Mouse (Mus musculus) intestine, embryonic 14.5 days (tissue): ENCODE measurements around the gene Robo1. TPM values are rescaled to one million over a fixed set of nuclear protein-coding genes. Genes with fewer than 3 reads are reported as not detected.

Experiments used
- ATAC-seq: fragments of 200-750 bp; cut with Nextera tagmentation; replicated peaks from 2 replicates; pipeline ENCODE4 v1.8.0; 2017; ENCODE audit warnings: low read depth, moderate number of reproducible peaks, moderate TSS enrichment, moderate library complexity; ENCODE audit not compliant: low FRiP score, low TSS enrichment
- DNase-seq: peaks from one replicate; pipeline ENCODE4 v3.0.0-alpha.2; 2018; ENCODE audit warnings: low spot score
- H3K27ac ChIP-seq: fragments of 300-500 bp; sonication (generic); 2 replicates; pipeline ENCODE4 v1.5.1; 2014; ENCODE audit warnings: low read depth, mild to moderate bottlenecking, control low read depth
- H3K27me3 ChIP-seq: fragments of 300-500 bp; sonication (generic); replicated peaks from 2 replicates; pipeline ENCODE4 v1.6.1; 2014; ENCODE audit warnings: low read length, control low read depth; ENCODE audit not compliant: control insufficient read depth, insufficient read depth
- H3K36me3 ChIP-seq: fragments of 300-500 bp; sonication (generic); 2 replicates; pipeline ENCODE4 v1.6.1; 2014; ENCODE audit warnings: low read length, control low read depth; ENCODE audit not compliant: control insufficient read depth, insufficient read depth
- H3K4me1 ChIP-seq: fragments of 300-500 bp; sonication (generic); replicated peaks from 2 replicates; pipeline ENCODE4 v1.6.1; 2014; ENCODE audit warnings: low read length, control low read depth, mixed read lengths; ENCODE audit not compliant: control insufficient read depth, insufficient read depth
- H3K4me2 ChIP-seq: fragments of 300-500 bp; sonication (generic); 2 replicates; pipeline ENCODE4 v1.6.1; 2014; ENCODE audit warnings: low read length
- H3K4me3 ChIP-seq: fragments of 300-500 bp; sonication (generic); 2 replicates; pipeline ENCODE4 v1.5.1; 2014; ENCODE audit warnings: low read depth, low read length, control low read depth, mixed read lengths
- H3K9ac ChIP-seq: fragments of 300-500 bp; sonication (generic); 2 replicates; pipeline ENCODE4 v1.6.1; 2014; ENCODE audit warnings: mild to moderate bottlenecking, low read length
- H3K9me3 ChIP-seq: fragments of 300-500 bp; sonication (generic); 2 replicates; pipeline ENCODE4 v1.6.1; 2016; ENCODE audit warnings: low read length, control low read depth; ENCODE audit not compliant: control insufficient read depth
- WGBS: fragments of 180-500 bp; shearing (Covaris S2); extraction: QIAGEN DNeasy Blood & Tissue Kit; methylation state at CpG from one replicate; pipeline ENCODE4 v1.1.7; 2014; 5-methylcytosine and 5-hydroxymethylcytosine counted together
- polyA plus RNA-seq: library from polyadenylated mRNA; unstranded; fragments of >200 nt; fragmentation: Nextera tagmentation; extraction: Ambion mirVana; gene quantifications from 2 replicates; pipeline ENCODE4 v1.2.1, GENCODE M21; 2014

The Robo1 gene
- polyA plus RNA-seq, 1 experiment from 2014 or later = 24.1 TPM

DNA sequence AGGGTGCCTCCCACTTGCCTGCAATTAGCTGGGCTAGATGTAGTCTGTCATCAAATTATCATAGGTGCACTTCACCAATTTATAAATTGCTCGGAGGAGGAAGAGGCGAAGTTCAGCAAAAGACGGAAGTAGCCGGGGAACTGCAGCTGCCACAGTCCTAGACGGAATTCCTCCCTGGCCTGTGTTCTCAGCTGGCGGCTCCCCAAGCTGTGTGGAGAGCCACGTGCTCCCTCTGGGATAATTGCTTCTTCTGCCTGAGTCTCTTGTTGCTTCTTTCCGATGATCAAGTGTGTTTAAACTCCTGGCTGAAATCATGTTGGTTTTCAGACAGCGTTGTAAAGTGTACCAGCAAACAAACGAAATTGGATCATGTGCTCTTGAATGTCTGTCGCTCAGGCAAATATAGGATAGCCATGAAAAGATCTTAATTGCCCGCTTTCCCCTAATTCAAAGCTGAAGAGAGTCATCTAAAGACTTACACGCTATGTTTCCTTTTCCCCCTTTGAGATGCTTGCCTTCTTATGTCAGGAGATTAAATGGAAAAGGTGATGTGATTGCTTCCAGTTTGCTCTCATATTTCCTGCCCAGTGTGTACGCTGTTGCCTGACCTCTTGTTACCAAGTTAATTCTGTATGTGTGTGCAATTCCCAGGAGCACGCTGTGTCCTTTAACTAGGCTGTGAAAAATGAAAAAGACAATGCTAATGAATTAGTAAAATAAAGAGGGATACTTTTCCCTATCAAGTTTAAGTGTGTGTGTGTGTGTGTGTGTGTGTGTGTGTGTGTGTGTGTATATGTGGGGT, 616.5 kb downstream of the Robo1 start:
- 15% methylated on average over 15 of the region's 15 CpGs for WGBS
- Histone ChIP-seq H3K4me1 (peaks cover 22% of the 10 kb centered on the region), H3K9me3 (no peaks in the 10 kb centered on the region), H3K27me3 (no peaks in the 10 kb centered on the region), H3K9ac (no peak overlapping the region), H3K4me3 (no peak overlapping the region), H3K27ac (peak overlapping the region; percentile 33; the same call in 1 of the 2 replicates), H3K4me2 (peak overlapping the region; percentile 44), H3K36me3 (no peaks in the 10 kb centered on the region)
- DNase-seq = peak; percentile 72
- ATAC-seq = peak; percentile 82

GRCm38 (mm10) chr16:72928525-72929122, 620.5 kb downstream of the Robo1 start:
- H3K4me1 ChIP-seq = peaks cover 23% of the 10 kb centered on the region
- WGBS = 58% methylated on average over 6 of the region's 6 CpGs
- DNase-seq = no peak

DNA sequence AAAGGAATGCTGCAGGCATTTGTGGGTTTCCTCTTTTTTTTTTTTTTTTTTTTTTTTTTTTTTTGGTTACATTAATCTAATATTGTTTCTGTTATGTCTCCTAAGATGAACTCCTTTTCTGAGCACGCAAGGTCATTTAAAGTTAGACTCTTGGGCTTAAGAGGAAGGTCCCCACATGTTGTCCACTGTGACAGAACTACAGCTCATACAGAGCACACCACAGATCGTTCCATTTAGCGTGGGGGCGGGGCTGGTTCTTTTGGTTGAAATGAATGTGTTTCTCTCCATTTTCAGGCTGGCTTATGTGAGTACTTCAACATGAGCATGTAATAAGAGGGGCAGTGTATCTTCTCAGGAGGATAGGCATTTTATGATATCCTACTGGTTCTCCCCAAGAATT, 622.8 kb downstream of the Robo1 start:
- ATAC-seq = no peak

More at GRCm38 (mm10) chr16:72928525-72929122, 620.5 kb downstream of the Robo1 start:
- no peaks in the 10 kb centered on the region for H3K9me3 ChIP-seq
- 0 out of 2 replicates have a peak, but pooled peaks have one; percentile 40 for ATAC-seq
- H3K27ac ChIP-seq = no peak overlapping the region
- 0 out of 2 replicates have a peak overlapping the region, but pooled peaks have one; percentile 11 for H3K4me2 ChIP-seq
- H3K27me3 ChIP-seq = no peaks in the 10 kb centered on the region
- H3K36me3 ChIP-seq = no peaks in the 10 kb centered on the region
- no peak overlapping the region for H3K4me3 ChIP-seq
- H3K9ac ChIP-seq = no peak overlapping the region

GRCm38 (mm10) chr16:72934908-72935307, 626.8 kb downstream of the Robo1 start:
- DNase-seq (no peak), ATAC-seq (no peak)
- Histone ChIP-seq H3K27ac (no peak overlapping the region), H3K9ac (no peak overlapping the region), H3K4me1 (peaks cover 5% of the 10 kb centered on the region; the same call in 1 of the 2 replicates), H3K4me3 (no peak overlapping the region), H3K4me2 (no peak overlapping the region), H3K36me3 (no peaks in the 10 kb centered on the region), H3K27me3 (no peaks in the 10 kb centered on the region), H3K9me3 (no peaks in the 10 kb centered on the region)

More for the DNA sequence above, 622.8 kb downstream of the Robo1 start:
- H3K9ac ChIP-seq = no peak overlapping the region
- no peak overlapping the region for H3K27ac ChIP-seq
- DNase-seq = no peak
- H3K9me3 ChIP-seq = no peaks in the 10 kb centered on the region
- 72% methylated on average over 4 of the region's 4 CpGs for WGBS
- H3K4me1 ChIP-seq = peaks cover 7% of the 10 kb centered on the region
- no peak overlapping the region for H3K4me3 ChIP-seq
- H3K27me3 ChIP-seq = no peaks in the 10 kb centered on the region
- H3K4me2 ChIP-seq = no peak overlapping the region
- H3K36me3 ChIP-seq = no peaks in the 10 kb centered on the region

DNA sequence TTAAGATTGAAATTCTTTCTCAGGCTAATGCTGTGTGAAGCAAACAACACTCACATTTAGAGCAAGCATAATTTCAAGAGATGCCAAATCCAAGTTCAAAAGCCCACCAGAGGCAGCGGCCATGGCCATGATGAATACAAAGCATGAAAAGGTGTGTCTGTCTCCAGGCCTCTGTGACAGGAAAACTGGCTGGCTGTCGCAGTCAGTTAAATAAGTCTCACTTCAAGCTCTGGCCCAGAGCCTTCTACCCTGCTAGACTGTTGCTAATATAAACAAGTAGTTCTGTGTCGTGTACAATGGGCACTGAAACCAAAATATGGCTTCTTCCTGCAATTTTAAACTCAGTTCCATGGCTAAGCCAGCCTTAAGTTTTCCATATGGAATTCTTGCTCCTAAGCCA, 629.1 kb downstream of the Robo1 start:
- Histone ChIP-seq H3K9me3 (no peaks in the 10 kb centered on the region), H3K36me3 (no peaks in the 10 kb centered on the region), H3K4me3 (no peak overlapping the region), H3K27ac (no peak overlapping the region), H3K4me1 (no peaks in the 10 kb centered on the region; the same call in 1 of the 2 replicates), H3K4me2 (no peak overlapping the region), H3K27me3 (no peaks in the 10 kb centered on the region), H3K9ac (no peak overlapping the region)
- ATAC-seq (no peak), DNase-seq (no peak)
- WGBS = 48% methylated on average over 3 of the region's 3 CpGs

- 88% methylated on average over 3 of the region's 3 CpGs for WGBS
- H3K27ac ChIP-seq = no peak overlapping the region
- no peak for ATAC-seq
- no peak for DNase-seq
- no peaks in the 10 kb centered on the region for H3K36me3 ChIP-seq
- H3K4me2 ChIP-seq = no peak overlapping the region
- H3K4me3 ChIP-seq = no peak overlapping the region
- H3K9ac ChIP-seq = no peak overlapping the region
- H3K9me3 ChIP-seq = no peaks in the 10 kb centered on the region
- no peaks in the 10 kb centered on the region; the same call in 1 of the 2 replicates for H3K4me1 ChIP-seq
- no peaks in the 10 kb centered on the region for H3K27me3 ChIP-seq
These were observed 631.8 kb downstream of the Robo1 start for GRCm38 (mm10) chr16:72939862-72940261.

GRCm38 (mm10) chr16:72940786-72941185, 632.7 kb downstream of the Robo1 start:
- ATAC-seq = no peak
- H3K4me2 ChIP-seq = no peak overlapping the region
- no peak overlapping the region for H3K9ac ChIP-seq
- H3K4me1 ChIP-seq = no peaks in the 10 kb centered on the region; the same call in 1 of the 2 replicates
- H3K27me3 ChIP-seq = no peaks in the 10 kb centered on the region
- no peaks in the 10 kb centered on the region for H3K9me3 ChIP-seq
- WGBS = 42% methylated on average over 8 of the region's 8 CpGs
- no peaks in the 10 kb centered on the region for H3K36me3 ChIP-seq
- DNase-seq = no peak
- H3K27ac ChIP-seq = no peak overlapping the region
- no peak overlapping the region for H3K4me3 ChIP-seq

GRCm38 (mm10) chr16:72944403-72944802, 636.3 kb downstream of the Robo1 start:
- Histone ChIP-seq H3K4me2 (no peak overlapping the region), H3K4me3 (no peak overlapping the region), H3K4me1 (no peaks in the 10 kb centered on the region), H3K9ac (no peak overlapping the region), H3K36me3 (no peaks in the 10 kb centered on the region), H3K9me3 (no peaks in the 10 kb centered on the region), H3K27ac (no peak overlapping the region), H3K27me3 (no peaks in the 10 kb centered on the region)
- WGBS = 92% methylated on average over 4 of the region's 4 CpGs
- DNase-seq (no peak), ATAC-seq (no peak)
